Mouse (Mus musculus): ENCODE measurements around the gene Gm37240. TPM values are rescaled to one million over a fixed set of nuclear protein-coding genes. Genes with fewer than 3 reads are reported as not detected.

Gene Gm37240
- total RNA-seq, 1 experiment from 2014 or later, result 4.2 TPM

- no peak for DNase-seq
Measured at GRCm38 (mm10) chr3:85634389-85635125, 252.8 kb downstream of the Gm37240 start.

GRCm38 (mm10) chr3:85633733-85634132, 253.6 kb downstream of the Gm37240 start:
- DNase-seq, result no peak

- peak; percentile 7 for DNase-seq
Measured at GRCm38 (mm10) chr3:85629895-85630510, 257.3 kb downstream of the Gm37240 start.

- DNase-seq, result no peak
Measured at GRCm38 (mm10) chr3:85619751-85620150, 267.6 kb downstream of the Gm37240 start.

GRCm38 (mm10) chr3:85619345-85619744, 268.0 kb downstream of the Gm37240 start:
- DNase-seq, result no peak

GRCm38 (mm10) chr3:85618885-85619284, 268.4 kb downstream of the Gm37240 start:
- peak; percentile 9 for DNase-seq

GRCm38 (mm10) chr3:85616389-85616788, 270.9 kb downstream of the Gm37240 start:
- DNase-seq, result no peak

- no peak for DNase-seq
Measured at GRCm38 (mm10) chr3:85607753-85608152, 279.6 kb downstream of the Gm37240 start.

- DNase-seq, result no peak
Measured at GRCm38 (mm10) chr3:85606912-85607311, 280.4 kb downstream of the Gm37240 start.

GRCm38 (mm10) chr3:85603811-85604210, 283.5 kb downstream of the Gm37240 start:
- no peak for DNase-seq

GRCm38 (mm10) chr3:85601841-85602305, 285.4 kb downstream of the Gm37240 start:
- DNase-seq, result no peak

- DNase-seq, result peak; percentile 17
Measured at GRCm38 (mm10) chr3:85599526-85599925, 287.8 kb downstream of the Gm37240 start.

- DNase-seq, result no peak
Measured at GRCm38 (mm10) chr3:85594452-85594851, 292.9 kb downstream of the Gm37240 start.

GRCm38 (mm10) chr3:85592640-85593252, 294.6 kb downstream of the Gm37240 start:
- no peak for DNase-seq

- DNase-seq, result no peak
Measured at GRCm38 (mm10) chr3:85592067-85592466, 295.3 kb downstream of the Gm37240 start.

GRCm38 (mm10) chr3:85590090-85590754, 297.1 kb downstream of the Gm37240 start:
- no peak for DNase-seq

- DNase-seq, result no peak
Measured at GRCm38 (mm10) chr3:85588701-85589100, 298.6 kb downstream of the Gm37240 start.

- no peak for DNase-seq
Measured at GRCm38 (mm10) chr3:85584966-85585365, 302.4 kb downstream of the Gm37240 start.

GRCm38 (mm10) chr3:85583194-85583593, 304.1 kb downstream of the Gm37240 start:
- no peak for DNase-seq

- DNase-seq, result peak; percentile 42
Measured at GRCm38 (mm10) chr3:85582726-85583125, 304.6 kb downstream of the Gm37240 start.

GRCm38 (mm10) chr3:85573864-85574830, 313.2 kb downstream of the Gm37240 start, which contains the start of gene Gatb:
TSS of gene Gatb (plus strand) at chr3:85574119.
- peak; percentile 100 for DNase-seq

Measured in adrenal gland, postnatal 14 days (tissue).